Mouse (Mus musculus): Measurements from ENCODE around the gene Mid1. TPM values are rescaled to one million over a fixed set of nuclear protein-coding genes. Genes with fewer than 3 reads are reported as not detected.
A peak's percentile ranks its signal among the peaks of the same experiment; 100 is the strongest.
"Not testable (repeated sequence)": the region's sequence is repeated elsewhere in the genome, so short reads cannot be mapped to it uniquely, and the experiment has no call there.

Mid1 gene
- polyA plus RNA-seq, 1 experiment from 2014 or later: 6.7 TPM

DNA sequence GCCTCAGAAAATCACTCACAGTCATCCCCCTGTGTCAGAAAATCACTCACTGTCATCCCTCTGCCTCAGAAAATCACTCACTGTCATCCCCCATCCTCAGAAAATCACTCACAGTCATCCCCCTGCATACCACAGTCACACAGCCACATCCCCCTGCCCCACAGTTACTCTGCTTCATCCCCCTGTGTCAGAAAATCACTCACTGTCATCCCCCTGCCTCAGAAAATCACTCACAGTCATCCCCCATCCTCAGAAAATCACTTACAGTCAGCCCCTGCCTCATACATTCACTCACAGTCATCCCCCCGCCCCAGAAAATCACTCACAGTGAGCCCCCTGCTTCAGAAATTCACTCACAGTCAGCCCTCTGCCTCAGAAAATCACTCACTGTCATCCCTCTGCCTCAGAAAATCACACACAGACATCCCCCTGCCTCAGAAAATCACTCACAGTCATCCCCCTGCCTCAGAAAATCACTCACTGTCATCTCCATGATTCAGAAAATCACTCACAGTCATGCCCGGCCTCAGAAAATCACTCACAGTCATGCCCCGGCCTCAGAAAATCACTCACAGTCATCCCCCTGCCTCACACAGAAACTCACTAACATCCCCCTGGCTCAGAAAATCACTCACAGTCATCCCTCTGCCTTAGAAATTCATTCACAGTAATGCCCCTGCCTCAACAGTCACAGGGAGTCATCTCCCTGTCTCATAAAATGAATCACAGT, 315.1 kb downstream of the Mid1 start:
- H3K4me3 ChIP-seq; H3K4me2 ChIP-seq; H3K4me1 ChIP-seq; H3K9me3 ChIP-seq; ATAC-seq (ENCODE audit: borderline replicate concordance, extremely low read depth, low FRiP score, low TSS enrichment); H3K27ac ChIP-seq; H3K36me3 ChIP-seq; H3K27me3 ChIP-seq; H3K9ac ChIP-seq: not testable (repeated sequence)
- WGBS: 0% methylated on average over 2 of the region's 3 CpGs

DNA sequence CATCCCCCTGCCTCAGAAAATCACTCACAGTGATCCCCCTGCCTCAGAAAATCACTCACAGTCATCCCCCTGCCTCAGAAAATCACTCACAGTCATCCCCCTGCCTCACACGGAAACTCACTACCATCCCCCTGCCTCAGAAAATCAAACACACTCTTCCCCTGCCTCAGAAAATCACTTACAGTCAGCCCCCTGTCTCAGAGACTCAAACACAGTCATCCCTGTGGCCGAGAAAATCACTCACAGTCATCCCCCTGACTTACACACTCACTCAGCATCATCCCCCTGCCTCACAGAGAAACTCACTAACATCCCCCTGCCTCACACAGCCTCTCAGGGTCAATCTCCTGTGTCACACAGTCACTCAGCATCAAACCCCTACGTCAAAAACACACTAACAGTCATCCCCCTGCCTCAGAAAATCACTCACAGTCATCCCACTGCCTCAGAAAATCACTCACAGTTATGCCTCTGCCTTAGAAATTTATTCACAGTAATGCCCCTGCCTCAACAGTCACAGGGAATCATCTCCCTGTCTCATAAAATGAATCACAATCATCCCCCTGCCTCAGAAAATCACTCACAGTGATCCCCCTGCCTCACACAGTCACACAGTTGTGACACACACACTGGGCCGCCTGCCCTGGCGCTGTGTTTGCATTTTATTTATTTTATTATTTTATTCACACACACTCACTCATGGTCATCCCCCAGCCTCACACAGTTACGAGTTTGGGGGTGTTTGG, 315.8 kb downstream of the Mid1 start:
- H3K9me3 ChIP-seq; H3K36me3 ChIP-seq; ATAC-seq (ENCODE audit: borderline replicate concordance, extremely low read depth, low FRiP score, low TSS enrichment); H3K27me3 ChIP-seq; H3K4me1 ChIP-seq; H3K4me3 ChIP-seq; H3K27ac ChIP-seq; H3K4me2 ChIP-seq; H3K9ac ChIP-seq: not testable (repeated sequence)
- WGBS: 41% methylated on average over 6 of the region's 6 CpGs

DNA sequence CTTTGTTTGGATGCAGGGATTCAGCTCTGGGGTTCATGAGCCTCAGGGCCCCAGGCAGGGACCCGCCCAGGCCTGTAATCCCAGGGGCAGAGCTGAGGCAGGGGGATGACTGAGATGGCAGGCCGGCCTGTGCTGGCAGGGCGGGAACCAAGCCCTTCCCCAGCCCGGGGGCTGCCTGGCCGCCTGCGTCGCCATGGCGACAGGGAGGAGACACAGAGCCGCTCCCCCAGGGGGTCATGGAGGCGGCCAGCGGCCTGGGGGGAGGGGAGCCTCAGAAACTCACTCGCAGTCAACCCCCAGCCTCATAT, 316.3 kb downstream of the Mid1 start:
- H3K27ac ChIP-seq; H3K27me3 ChIP-seq; H3K9me3 ChIP-seq; H3K4me1 ChIP-seq; H3K36me3 ChIP-seq; ATAC-seq (ENCODE audit: borderline replicate concordance, extremely low read depth, low FRiP score, low TSS enrichment); H3K4me2 ChIP-seq; H3K4me3 ChIP-seq; H3K9ac ChIP-seq: not testable (repeated sequence)
- WGBS: 20% methylated on average over 1 of the region's 12 CpGs

DNA sequence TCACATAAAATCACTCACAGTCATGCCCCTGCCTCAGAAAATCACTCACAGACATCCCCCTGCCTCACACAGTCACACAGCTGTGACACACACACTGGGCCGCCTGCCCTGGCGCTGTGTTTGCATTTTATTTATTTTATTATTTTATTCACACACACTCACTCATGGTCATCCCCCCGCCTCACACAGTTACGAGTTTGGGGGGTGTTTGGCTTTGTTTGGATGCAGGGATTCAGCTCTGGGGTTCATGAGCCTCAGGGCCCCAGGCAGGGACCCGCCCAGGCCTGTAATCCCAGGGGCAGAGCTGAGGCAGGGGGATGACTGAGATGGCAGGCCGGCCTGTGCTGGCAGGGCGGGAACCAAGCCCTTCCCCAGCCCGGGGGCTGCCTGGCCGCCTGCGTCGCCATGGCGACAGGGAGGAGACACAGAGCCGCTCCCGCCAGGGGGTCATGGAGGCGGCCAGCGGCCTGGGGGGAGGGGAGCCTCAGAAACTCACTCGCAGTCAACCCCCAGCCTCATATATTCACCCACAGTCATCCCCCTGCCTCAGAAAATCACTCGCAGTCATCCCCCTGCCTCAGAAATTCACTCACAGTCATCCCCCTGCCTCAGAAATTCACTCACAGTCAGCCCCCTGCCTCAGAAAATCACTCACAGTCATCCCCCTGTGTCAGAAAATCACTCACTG, 317.7 kb downstream of the Mid1 start:
- not testable (repeated sequence) for H3K4me1 ChIP-seq, H3K9me3 ChIP-seq, H3K27me3 ChIP-seq, H3K27ac ChIP-seq, H3K36me3 ChIP-seq, H3K4me3 ChIP-seq, H3K4me2 ChIP-seq, H3K9ac ChIP-seq
- ATAC-seq (ENCODE audit: borderline replicate concordance, extremely low read depth, low FRiP score, low TSS enrichment): peak; percentile 47; the same call in 1 of the 2 replicates
- 45% methylated on average over 16 of the region's 18 CpGs for WGBS

DNA sequence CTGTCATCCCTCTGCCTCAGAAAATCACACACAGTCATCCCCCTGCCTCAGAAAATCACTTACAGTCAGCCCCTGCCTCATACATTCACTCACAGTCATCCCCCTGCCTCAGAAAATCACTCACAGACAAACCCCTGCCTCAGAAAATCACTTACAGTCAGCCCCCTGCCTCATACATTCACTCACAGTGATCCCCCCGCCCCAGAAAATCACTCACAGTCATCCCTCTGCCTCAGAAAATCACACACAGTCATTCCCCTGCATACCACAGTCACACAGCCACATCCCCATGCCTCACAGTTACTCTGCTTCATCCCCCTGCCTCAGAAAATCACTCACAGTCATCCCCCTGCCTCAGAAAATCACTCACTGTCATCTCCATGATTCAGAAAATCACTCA, 318.5 kb downstream of the Mid1 start:
- H3K4me1 ChIP-seq; H3K4me2 ChIP-seq; ATAC-seq (ENCODE audit: borderline replicate concordance, extremely low read depth, low FRiP score, low TSS enrichment); H3K9me3 ChIP-seq; H3K36me3 ChIP-seq; H3K4me3 ChIP-seq; H3K27ac ChIP-seq; H3K27me3 ChIP-seq; H3K9ac ChIP-seq: not testable (repeated sequence)
- WGBS: 30% methylated on average over 1 of the region's 1 CpGs

DNA sequence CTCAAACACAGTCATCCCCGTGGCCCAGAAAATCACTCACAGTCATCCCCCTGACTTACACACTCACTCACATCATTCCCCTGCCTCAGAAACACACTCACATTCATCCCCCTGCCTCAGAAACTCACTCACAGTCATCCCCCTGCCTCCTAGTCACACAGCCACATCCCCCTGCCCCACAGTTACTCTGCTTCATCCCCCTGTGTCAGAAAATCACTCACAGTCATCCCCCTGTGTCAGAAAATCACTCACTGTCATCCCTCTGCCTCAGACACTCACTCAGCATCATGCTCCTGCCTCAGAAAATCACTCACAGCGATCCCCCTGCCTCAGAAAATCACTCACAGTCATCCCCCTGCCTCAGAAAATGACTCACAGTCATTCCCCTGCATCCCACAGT, 319.2 kb downstream of the Mid1 start:
- H3K4me1 ChIP-seq; ATAC-seq (ENCODE audit: borderline replicate concordance, extremely low read depth, low FRiP score, low TSS enrichment); H3K9ac ChIP-seq; H3K4me2 ChIP-seq; H3K27me3 ChIP-seq; H3K4me3 ChIP-seq; H3K9me3 ChIP-seq; H3K36me3 ChIP-seq; H3K27ac ChIP-seq: not testable (repeated sequence)
- WGBS: 55% methylated on average over 2 of the region's 2 CpGs

DNA sequence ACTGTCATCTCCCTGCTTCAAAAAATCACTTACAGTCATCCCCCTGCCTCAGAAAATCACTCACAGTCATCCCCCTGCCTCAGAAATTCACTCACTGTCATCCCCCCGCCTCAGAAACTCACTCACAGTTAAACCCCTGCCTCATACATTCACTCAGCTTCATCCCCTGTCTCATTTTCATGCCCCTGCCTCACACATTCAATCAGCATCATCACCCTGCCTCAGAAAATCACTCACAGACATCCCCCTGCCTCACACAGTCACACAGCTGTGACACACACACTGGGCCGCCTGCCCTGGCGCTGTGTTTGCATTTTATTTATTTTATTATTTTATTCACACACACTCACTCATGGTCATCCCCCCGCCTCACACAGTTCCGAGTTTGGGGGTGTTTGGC, 319.8 kb downstream of the Mid1 start:
- H3K36me3 ChIP-seq; H3K27ac ChIP-seq; ATAC-seq (ENCODE audit: borderline replicate concordance, extremely low read depth, low FRiP score, low TSS enrichment); H3K9me3 ChIP-seq; H3K9ac ChIP-seq; H3K27me3 ChIP-seq; H3K4me2 ChIP-seq; H3K4me3 ChIP-seq; H3K4me1 ChIP-seq: not testable (repeated sequence)
- WGBS: 37% methylated on average over 5 of the region's 5 CpGs

DNA sequence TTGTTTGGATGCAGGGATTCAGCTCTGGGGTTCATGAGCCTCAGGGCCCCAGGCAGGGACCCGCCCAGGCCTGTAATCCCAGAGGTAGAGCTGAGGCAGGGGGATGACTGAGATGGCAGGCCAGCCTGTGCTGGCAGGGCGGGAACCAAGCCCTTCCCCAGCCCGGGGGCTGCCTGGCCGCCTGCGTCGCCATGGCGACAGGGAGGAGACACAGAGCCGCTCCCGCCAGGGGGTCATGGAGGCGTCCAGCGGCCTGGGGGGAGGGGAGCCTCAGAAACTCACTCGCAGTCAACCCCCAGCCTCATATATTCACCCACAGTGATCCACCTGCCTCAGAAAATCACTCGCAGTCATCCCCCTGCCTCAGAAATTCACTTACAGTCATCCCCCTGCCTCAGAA, 320.2 kb downstream of the Mid1 start:
- not testable (repeated sequence) for H3K27ac ChIP-seq; H3K4me2 ChIP-seq; H3K27me3 ChIP-seq; H3K9ac ChIP-seq; H3K4me3 ChIP-seq; H3K36me3 ChIP-seq; H3K9me3 ChIP-seq; ATAC-seq (ENCODE audit: borderline replicate concordance, extremely low read depth, low FRiP score, low TSS enrichment); H3K4me1 ChIP-seq
- WGBS: 27% methylated on average over 13 of the region's 13 CpGs

DNA sequence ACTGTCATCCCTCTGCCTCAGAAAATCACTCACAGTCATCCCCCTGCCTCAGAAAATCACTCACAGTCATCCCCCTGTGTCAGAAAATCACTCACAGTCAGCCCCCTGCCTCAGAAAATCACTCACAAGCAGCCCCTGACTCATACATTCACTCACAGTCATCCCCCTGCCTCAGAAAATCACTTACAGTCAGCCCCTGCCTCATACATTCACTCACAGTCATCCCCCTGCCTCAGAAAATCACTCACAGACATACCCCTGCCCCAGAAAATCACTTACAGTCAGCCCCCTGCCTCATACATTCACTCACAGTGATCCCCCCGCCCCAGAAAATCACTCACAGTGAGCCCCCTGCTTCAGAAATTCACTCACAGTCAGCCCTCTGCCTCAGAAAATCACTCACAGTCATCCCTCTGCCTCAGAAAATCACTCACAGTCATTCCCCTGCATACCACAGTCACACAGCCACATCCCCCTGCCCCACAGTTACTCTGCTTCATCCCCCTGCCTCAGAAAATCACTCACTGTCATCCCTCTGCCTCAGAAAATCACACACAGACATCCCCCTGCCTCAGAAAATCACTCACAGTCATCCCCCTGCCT, 320.8 kb downstream of the Mid1 start:
- not testable (repeated sequence) for H3K4me3 ChIP-seq; H3K27me3 ChIP-seq; H3K36me3 ChIP-seq; H3K27ac ChIP-seq; H3K4me2 ChIP-seq; H3K9ac ChIP-seq; ATAC-seq (ENCODE audit: borderline replicate concordance, extremely low read depth, low FRiP score, low TSS enrichment); H3K4me1 ChIP-seq
- H3K9me3 ChIP-seq: peaks cover 10% of the 10 kb centered on the region
- 45% methylated on average over 1 of the region's 1 CpGs for WGBS

DNA sequence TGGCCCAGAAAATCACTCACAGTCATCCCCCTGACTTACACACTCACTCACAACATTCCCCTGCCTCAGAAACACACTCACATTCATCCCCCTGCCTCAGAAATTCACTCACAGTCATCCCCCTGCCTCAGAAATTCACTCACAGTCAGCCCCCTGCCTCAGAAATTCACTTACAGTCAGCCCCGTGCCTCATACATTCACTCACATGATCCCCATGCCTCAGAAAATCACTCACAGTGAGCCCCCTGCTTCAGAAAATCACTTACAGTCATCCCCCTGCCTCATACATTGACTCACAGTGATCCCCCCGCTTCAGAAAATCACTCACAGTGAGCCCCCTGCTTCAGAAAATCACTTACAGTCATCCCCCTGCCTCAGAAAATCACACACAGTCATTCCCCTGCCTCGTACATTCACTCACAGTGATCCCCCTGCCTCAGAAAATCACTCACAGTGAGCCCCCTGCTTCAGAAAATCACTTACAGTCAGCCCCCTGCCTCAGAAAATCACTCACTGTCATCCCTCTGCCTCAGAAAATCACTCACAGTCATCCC, 321.8 kb downstream of the Mid1 start:
- not testable (repeated sequence) for H3K36me3 ChIP-seq; ATAC-seq (ENCODE audit: borderline replicate concordance, extremely low read depth, low FRiP score, low TSS enrichment); H3K9ac ChIP-seq; H3K4me2 ChIP-seq; H3K4me1 ChIP-seq; H3K27me3 ChIP-seq; H3K4me3 ChIP-seq; H3K27ac ChIP-seq
- peaks cover 15% of the 10 kb centered on the region for H3K9me3 ChIP-seq
- 53% methylated on average over 3 of the region's 3 CpGs for WGBS

DNA sequence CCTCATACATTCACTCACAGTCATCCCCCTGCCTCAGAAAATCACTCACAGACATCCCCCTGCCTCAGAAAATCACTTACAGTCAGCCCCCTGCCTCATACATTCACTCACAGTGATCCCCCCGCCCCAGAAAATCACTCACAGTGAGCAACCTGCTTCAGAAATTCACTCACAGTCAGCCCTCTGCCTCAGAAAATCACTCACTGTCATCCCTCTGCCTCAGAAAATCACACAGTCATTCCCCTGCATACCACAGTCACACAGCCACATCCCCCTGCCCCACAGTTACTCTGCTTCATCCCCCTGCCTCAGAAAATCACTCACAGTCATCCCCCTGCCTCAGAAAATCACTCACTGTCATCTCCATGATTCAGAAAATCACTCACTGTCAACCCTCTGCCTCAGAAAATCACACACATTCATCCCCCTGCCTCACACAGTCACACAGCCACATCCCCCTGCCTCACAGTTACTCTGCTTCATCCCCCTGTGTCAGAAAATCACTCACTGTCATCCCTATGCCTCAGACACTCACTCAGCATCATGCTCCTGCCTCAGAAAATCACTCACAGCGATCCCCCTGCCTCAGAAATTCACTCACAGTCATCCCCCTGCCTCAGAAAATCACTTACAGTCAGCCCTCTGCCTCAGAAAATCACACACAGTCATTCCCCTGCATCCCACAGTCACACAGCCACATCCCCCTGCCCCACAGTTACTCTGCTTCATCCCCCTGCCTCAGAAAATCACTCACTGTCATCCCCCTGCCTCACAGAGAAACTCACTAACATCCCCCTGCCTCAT, 322.6 kb downstream of the Mid1 start:
- not testable (repeated sequence) for H3K4me3 ChIP-seq; H3K36me3 ChIP-seq; H3K9ac ChIP-seq; ATAC-seq (ENCODE audit: borderline replicate concordance, extremely low read depth, low FRiP score, low TSS enrichment); H3K4me1 ChIP-seq; H3K27ac ChIP-seq; H3K27me3 ChIP-seq; H3K4me2 ChIP-seq
- WGBS: 49% methylated on average over 2 of the region's 2 CpGs
- H3K9me3 ChIP-seq: peaks cover 15% of the 10 kb centered on the region

Data from lung, embryonic 15.5 days (tissue).